Mouse (Mus musculus) liver (tissue): Measurements from ENCODE around the gene Senp1.

Experiments
- DNase-seq: peaks from one replicate; pipeline ENCODE4 v3.0.0-alpha.2; 2020; ENCODE audit warnings: mixed read lengths

The Senp1 gene

DNA sequence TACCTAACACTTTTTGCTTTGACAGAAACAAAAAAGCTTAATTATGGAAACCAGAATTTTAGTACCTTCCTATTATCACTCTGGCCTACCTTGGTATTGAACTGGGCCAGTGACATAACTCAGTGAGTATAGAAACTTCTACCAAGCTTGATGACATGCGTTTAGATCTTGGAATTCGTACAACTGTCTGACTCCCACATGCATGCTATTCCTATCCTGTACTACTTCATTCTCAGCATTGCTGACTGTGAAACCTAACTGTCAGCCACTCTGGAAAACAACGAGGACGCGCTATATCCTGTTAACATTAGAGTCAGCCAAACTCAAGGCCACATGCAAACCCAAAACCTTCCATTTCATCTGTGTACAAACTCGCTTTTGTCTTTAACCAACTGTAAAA, 49.6 kb downstream of the Senp1 start:
- no peak for DNase-seq

DNA sequence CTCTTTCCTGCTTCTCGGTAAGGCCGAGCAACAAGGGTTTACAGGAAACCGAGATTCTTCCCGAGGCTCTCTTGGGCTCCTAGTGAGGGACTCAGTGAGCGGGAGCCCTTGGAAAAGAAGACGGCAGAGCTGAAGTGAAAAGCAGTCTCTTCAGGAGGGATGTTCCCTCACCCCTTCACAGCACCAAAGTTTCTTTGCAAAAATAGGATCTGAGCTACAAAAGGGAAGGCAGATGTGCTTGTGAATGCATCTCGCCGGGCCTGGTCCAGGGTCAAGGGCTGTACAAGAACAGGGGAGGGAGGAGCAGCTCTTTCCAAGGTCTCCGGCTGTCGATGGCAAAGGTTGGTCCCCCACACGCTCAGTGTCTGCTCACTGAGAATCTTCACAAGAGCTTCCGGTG, 51.0 kb downstream of the Senp1 start:
- no peak for DNase-seq

DNA sequence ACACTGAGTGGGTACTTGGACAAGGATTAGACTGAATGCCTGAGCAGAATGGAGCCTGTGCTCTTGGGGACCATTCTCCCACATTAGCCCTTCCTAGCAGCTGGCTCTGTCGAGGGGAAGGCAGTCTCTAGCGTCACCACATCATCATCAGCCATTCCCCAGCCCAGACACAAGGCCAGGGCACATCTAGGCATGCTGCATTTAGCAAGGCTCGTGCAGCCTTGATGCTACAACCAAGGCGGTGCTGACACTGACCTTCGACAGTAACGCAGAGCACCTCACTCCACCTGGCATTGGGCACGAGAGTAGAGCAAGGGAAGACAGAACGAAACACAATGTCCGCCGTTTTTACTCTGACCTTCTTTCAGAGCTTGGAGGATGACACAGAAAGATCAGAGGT, 53.9 kb downstream of the Senp1 start:
- DNase-seq: no peak

DNA sequence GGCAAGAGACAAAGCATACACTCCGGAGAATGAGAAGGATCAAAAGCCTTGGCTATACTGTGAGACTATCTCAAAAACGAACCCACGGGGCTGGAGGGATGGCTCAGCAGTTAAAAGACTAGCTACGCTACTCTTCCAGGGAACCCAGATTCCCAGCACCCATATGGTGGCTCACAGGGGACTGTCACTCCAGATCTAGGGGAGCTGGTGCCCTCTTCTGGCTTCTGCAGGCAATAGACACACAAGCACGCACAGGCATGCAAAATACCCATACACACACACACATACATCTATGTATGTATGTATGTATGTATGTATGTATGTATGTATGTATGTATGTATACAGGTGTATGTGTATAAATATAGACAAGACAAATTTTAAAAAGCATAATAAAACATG, 57.0 kb downstream of the Senp1 start:
- no peak for DNase-seq

DNA sequence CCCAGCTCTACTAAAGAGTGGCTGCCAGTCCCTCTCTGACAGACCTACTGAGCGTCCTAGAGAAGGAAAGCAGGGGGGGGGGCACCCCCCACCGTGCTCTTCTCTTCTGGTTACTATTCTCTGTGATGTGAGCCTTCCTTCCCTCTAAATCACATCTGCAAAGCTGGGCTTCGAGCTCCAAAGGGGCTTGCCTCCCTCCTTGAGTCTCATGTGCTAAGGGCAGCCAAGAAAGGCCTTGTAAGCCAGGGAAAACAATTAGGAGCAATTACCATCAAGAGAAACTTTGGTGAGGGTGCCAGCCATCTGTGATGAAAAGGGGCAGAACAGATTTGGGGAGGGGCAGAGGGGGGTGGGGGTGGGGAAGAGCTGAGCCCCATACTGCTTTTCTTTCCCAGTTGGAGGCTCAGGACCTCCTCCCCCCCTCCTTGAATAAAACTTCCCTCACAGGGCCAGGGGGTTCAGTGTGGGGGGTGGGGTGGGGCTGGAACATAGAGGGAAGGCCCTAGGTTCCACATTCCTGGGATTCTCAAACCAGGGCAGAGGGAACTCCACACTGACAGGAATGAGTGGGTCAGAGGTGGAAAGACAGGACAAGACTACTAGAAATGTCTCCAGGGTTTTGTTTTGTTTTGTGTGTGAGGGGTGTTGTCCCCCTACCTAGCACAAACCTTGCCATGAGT, 58.3 kb downstream of the Senp1 start:
- DNase-seq: no peak

DNA sequence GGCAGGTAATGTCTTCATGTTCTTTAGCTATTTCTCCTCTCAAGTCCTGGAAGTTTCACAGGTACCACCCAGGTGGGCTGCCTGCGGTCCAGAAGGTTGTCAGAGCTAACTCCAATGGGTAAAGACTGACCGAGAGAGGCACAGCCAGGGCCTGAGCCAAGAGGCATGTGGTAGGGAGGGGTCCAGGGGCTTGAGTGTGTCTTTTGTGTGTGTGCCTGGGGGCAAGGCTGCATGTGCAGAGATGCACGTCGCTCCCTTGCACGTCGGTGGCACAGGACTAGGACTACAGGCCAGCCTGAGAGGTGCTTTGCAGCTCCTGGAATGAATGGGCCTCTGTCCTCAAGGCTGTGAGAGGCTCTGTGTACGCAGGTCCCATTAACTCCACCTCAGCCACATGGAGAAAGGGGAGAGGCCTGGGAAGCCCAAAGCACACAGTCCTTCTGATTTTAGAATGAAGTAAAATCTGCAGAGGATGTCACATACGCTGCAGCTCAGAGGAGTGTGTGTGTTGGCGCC, 60.3 kb downstream of the Senp1 start:
- DNase-seq: no peak

DNA sequence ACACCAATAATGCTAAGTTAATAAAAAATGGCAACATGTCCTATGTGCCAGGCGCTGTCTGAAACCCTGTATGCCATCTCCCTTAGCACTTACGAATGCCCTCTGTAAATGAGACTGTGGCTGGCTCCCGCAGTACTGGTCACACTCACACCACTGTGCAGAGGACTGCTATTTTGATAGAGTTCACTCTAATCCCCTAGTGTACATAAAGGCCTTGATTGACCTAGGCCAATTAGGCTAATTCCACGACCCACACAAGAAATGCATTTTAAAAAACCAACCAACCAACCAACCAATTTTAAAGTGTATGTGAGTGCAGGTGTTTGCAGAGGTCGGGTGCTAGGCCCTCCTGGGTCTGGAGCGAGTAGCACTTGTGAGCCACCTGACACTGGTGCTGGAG, 63.7 kb downstream of the Senp1 start:
- no peak for DNase-seq

DNA sequence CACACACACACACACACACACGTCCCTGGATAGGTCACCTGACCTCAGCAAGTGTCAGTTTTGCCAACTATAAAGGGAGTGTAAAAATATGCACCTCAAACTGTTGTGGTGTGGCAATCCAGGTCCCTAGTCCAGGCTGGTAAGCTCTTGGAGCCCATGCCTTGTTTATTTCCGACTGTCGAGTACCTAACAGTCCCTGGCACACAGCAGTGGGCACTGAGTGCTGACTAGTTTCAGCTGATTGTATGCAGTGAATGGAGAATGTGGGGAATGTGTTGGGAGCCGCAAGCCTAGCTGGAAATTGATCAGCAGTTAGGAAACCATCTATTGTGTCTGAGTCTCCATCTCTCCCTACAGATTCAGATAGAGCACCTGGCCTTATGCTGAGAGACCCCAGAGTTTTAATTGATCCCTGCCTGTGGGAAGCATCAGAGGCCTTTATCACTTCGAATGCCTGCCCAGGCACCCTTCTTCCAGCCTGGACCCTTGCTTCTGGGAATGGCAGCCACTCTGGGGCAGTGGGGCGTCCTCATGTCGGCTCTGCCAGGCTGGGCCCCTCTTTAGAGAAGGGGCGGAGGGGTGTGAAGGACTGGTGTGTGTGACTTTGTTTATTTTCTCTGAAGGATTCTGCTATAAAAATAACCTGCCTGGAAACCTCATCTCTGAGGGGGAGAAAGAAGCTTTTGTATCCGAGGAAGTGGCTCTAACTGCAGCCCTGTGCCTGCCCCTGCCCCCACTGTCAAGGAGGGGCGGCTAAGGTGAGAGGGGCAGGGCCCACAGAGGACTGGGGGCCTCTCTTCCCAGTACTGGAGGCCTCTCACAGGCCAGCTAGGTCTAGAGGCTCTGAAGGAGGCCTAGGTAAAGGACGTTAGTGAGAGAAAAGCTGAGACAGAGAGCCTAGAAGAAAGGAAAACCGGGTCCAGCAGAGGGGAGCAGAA, 66.3 kb downstream of the Senp1 start:
- DNase-seq: no peak

DNA sequence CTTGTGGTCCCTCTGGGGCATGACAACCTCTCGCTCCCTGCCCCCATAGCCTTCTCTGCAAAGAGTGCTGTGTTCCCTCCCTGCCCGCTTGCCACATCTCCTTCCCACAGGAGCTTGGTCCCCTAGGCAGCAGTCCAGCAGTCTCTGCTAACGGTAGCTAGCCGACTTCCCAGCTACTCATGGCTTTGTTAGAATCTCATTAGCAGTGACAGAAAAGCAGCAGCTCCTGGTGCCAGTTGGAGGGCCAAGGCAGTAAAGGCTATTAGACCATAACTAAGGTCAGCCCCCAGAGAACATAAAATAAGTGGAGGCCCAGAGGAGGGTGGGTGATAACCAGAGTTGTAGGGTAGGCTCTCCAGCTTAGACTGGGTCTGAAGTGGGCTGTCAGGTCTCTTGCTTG, 67.9 kb downstream of the Senp1 start:
- DNase-seq: no peak

DNA sequence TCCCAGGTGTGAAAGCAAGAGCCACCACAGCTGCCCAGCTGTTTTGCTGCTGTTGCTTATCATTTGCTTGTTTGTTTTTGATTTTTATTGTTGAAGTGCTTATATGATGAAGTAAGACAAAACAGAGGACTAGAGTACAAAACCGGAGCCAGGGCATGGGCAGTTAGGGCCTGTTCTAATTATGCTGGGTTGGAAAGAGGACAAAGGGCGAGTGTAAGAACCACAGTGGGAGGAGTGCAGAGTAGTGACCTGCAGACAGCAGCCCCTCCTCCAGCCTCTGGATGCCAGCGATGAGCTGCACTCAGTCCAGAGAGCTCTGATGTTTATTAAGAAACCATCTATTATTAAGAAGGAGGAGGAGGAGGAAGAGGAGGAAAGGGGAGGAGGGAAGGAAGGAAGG, 70.4 kb downstream of the Senp1 start:
- DNase-seq: no peak

DNA sequence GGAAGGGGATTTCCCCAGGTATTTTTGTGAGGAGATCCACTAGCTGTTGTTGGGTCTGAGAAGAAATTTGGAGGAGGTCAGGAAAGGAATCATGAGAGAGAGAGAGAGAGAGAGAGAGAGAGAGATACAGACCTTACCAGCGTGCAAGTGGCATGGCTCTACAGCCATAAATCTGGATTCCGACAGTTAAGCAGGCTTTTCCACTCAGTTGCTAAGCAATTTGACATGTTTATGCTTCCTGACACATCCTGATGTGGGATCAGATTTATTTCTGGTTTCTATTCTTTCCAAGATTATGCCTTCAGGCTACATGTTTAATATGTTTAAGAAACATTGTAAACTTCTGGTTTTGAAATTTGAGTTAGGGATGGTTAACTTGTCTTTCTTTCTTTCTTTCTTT, 71.7 kb downstream of the Senp1 start:
- DNase-seq: no peak

DNA sequence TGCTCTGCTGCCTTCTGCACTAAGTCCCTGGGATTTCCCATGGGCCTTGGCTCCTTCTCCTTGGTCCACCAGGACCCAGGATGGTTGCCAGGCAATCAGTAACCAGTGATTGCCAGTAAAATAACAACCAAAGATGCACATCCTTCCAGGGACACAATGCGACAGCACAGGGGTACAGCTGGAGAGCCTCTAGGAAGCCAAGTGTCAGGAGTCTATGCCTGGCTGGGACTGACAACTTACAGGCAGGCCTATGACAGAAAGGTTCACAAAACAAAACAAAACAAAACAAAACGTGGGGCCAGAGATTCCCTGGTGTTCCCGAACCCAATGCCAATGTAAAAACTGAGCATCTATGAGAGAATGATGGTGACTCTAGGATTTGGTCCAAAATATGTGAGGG, 74.5 kb downstream of the Senp1 start:
- DNase-seq: no peak

DNA sequence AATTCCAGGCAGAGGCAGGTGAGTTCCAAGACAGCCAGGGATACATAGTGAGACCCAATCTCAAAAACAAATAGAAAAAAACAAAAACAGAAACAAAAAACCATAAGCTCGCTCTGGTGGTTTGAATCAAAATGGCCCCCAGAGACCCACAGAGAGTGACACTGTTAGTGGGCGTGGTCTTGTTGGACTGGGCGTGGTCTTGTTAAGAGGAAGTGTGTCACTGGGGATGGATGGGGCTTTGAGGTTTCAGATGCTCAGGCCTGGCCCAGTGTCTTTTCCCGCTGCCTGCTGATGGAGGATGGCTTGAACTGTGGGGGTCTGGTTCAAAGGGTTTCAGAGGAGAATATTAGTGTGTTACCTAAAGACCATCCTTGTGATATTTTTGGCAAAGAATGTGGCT, 75.6 kb downstream of the Senp1 start:
- DNase-seq: no peak

DNA sequence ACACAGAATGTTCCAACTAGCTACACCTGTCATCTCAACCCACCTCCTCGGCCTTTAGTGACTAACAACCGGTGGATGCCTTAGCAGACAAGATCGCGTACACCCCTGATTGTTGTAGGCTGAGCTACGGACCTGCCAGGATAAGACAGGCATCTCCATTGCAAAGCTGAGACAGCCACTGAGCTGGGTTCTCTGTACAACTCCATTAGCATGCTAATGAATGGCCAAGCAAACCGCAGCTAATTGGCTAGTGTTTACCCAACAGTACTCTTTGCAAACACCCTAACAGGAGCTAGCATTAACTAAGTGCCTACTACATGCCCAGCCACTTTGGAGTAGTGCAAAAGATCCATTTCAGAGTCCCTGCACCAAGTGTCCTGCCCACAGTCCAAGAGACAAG, 80.7 kb downstream of the Senp1 start:
- no peak for DNase-seq

DNA sequence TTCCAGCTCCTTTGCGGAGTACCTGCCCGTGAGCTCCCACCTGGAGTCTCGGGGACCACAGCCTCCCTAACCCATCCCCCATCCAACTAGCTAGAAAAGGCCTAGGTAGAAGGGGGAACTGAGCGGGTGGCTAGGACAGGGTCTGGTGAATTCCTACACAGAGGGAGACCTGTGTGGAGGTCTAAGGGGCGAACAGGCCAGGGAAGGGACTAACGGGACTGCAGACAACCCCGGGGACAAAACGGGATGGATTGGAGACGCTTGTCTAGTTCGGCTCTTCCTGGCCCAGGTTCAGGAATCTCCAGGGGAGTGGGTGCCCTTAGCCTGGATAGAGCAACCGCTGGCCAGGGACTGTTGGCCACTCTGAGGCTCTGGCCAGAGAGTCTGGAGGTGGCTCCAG, 88.4 kb downstream of the Senp1 start:
- no peak for DNase-seq

DNA sequence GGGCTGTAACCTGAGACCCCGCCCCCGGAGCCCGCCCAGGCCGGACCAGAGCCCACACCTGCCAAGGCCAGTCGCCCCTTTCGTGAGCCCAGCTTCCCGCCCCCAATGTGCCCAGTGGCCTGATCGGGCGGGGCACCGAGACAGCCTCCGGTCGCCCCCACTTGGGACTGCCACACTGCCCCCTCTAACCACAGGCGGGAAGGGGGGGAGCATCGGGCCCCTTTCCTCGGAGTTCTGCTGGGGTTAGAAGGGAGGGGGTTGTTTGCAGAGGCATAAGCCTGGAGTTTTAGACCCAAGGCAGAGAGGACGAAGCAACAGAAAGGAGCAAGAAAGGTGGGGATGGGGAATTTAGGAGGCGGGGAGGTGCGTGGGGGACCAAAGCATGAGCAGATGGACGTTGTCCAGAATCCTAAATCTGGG, 88.8 kb downstream of the Senp1 start:
- no peak for DNase-seq

DNA sequence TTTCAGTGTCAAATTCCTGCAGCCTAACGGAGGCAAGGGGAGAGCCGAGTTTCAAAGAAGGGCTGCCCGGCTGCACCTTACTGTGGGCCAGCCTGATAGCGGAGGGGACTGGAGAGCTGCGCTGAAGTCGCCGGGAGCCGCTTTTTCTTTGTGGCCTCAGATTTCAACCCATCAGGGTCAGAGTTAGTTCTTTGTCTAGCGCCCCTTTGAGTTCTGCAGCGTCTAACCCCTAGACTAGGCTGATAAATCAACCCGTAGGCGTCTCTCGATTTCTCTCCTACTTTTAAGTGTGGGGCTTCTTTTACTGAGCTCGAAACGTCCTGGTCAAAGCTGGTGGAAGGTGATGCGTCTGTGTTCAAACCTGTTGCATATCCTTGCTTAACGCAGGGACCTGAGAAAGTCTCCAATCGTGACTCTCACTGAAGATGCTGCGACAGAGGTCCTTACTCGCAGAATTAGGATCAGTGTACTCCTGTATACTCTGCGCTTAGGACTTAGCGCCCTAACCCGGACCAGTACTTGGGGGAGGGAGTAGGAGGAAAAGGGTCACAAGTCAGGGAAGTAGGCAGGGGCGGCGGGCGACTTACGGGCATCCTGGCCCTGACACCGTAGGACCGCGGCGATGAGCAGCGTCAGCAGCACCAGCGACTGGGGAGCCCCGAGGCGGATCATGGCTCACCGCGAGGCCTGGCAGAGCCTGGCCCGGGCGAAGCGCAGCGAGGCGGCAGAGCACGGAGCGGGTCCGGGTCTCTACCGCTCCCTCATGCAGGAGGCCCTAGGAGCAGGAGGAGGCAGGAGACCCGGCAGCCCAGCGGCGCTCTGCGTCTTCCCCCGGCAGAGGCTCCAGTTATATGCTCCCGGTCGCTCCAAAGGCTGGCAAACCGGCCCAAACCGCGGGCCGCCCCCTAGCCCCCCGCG, 89.5 kb downstream of the Senp1 start, which contains the start of gene Col2a1:
Gene Col2a1 (minus strand): TSS at position 874 of the 918 bp plus-strand sequence.
- no peak for DNase-seq

DNA sequence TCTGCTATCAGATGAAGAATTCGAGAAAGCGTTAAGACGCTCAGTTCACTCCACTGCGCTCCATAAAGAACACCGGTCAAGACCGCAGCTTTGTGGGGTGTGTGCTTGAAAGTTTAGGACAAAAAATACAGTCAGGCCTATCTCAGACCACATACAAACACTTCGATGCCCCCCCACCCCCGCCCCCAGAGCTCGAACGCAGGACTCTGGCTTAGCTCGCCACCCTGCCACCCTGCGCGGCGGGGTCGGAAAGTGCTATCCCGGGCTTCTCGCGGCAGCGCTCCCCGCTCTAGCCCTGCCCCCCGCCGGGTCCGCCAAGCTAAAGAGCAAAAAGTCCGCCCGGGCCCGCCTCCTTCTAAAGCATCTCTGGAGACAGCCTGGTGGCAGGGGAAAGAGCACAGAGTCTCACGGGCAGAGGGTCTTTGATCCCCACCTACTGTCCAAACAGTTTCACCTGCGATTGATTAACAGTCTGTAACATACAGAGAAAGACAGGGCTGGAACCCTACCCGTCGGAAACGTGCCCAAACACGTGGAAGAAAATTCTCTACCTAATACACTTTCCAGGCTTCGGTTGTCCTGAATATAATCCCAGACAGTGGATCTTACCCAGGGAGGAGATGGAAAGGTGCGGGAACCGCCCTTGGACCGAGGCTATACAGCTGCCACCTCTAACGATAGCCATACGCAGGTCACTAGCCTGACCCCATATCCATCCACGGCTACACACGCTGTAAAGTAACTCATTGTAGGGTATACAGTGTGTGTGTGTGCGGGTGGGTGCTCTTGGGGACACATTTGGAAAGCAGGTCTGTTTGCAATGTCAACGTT, 90.3 kb downstream of the Senp1 start:
- DNase-seq: peak; percentile 14

DNA sequence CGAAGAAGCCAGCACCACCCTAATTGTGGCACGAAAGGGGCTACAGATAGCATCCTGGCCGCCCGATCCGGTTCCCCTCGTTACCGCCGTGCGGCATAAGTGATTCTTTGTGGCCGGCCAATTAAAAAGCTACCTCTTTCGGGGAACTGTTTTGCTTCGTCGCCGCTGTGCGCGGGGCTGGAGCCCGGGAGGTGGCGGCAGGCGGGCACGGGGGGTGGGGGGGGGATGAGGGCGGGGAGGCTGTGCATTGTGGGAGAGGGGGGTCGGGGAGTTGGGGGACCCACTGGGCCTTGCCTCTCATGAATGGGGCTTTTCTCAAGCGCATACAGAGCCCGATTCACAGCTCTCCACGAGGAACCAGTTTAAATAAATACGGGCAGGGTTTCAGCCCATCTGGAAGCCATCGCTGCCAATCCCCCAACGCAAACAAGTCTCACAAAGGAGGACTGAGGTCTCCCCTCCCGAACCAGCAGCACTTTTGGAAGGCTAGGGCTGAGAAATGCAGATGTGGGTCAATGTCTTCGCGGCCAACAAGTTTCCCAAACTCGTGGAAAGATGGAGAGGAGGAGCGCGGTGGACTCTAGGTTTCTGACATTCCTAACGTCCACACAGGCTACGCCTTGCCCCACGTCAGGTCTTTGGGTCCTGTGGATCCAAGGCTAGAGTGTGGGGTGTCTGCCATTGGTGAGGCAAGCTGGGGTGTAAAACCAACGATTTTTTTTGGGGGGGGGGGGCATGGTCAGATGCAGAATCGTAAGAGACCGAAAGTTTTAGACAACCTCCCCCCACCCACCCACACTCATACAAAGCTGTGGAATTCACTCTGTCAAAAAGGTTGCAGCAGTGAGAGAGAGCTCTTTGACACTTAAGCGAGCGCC, 91.2 kb downstream of the Senp1 start:
- DNase-seq: no peak

DNA sequence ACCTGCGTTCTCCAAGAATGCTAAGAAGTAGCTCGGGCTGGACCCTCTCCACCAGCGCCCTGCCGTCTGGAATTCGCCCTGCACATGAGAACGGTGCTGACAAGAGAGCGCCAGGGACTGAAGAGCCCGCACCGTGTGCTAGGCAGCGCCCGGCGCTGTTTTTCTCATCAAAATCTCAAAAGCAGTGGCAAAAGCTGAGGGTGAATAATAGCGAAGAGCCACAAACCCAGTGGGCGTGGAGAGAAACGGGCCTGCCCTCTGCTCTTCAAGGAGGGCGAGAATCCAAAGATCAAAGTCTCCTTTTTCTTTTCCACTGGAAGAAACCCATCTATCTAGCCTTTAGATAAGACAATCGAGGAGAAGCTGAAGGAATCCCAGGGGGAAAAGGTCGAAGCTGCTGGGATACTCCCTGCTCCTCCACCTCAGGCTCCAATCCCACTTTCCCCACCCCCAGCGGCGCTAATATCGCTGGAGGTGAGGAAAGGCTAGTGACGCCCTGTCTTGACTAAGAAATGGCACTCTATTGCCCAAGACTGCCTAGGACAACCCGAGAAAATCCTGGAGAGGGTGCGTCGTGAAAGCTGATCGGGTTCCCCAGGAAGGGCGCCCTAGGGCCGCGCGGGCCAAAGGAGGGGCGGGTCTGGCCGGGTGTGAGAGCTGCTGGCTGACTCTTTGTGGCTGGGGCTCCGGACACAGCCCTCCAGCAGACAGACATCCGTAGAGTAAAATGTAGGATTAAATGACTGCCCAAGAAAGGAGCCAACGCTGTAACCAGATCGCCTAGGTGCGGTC, 92.0 kb downstream of the Senp1 start:
- no peak for DNase-seq
